In the genomic region with DNA sequence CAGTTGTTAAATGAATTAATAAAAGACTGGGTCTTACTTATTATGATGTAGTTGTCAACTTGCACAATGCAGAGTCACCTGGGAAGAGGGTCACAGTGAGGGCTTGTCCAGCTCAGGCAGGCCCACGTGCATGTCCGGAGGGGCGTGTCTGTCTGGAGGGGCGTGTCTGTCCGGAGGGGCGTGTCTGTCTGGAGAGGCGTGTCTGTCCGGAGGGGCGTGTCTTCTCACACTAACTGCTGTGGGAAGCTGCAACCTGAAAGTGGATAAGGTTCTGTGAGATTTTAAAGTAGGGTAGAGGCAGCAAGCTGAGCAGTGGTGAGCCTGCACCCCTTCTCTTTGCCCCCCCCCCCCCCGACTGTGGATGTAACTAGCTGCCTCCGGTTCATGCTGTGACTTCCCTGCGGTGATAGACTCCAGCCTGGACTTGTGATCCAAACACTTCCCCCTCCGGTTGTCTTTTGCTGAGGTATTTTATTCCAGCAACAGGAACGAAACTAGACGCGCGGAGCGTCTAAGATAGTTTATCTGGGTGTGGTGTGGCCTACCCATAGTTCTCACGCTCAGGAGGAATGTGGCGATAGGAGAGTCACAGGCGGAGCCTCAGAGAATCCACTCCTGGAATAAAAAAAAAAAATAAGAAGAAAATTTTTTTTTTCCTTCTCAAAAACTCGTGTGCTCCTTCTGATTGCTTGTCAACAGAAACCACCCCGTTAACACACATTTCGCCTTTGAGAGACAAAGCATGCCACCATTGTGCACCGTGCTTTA, we compare ENCODE assay signal across 10 mouse cellular contexts. TPM values are rescaled to one million over a fixed set of nuclear protein-coding genes. Genes with fewer than 3 reads are reported as not detected.
DNase-seq lines count a peak whose midpoint lies in the region; ATAC-seq and TF ChIP-seq lines count a peak whose summit lies in the region.
"Had no signal": no experiment of that assay in that cellular context is flagged by ENCODE, and none has a peak within 500 bp of the region (broad histone marks: within the 10 kb centered on the region; RNA-seq: fewer than 3 reads in every experiment).

No protein-coding gene starts in this region.

- H3K4me2 ChIP-seq in kidney, embryonic 16.5 days (replicated peaks; ENCODE audit: low read depth, low read length): no peak overlapping the region

- DNase-seq in kidney, adult 11 months: no peak
- DNase-seq in kidney, postnatal 25 days: peak; percentile 20 to 51
- no peak for DNase-seq in B cell, adult 2 months
- DNase-seq in urinary bladder, postnatal 4 days (ENCODE audit: low spot score in 2 of 2): no peak

- no peak for TF ChIP-seq CTCF in small intestine, adult 2 months (IDR thresholded peaks at IDR 0.05; ENCODE audit: extremely low read depth, insufficient read length, insufficient replicate concordance, low read depth, low read length)

- 63% methylated on average over 25 of the region's 25 CpGs for WGBS in kidney, embryonic 16.5 days
- WGBS in small intestine, adult 2 months: 22% methylated on average over 25 of the region's 25 CpGs

- H3K4me3 ChIP-seq in kidney, embryonic 16.5 days (ENCODE audit: low read length): no peak overlapping the region
- H3K4me3 ChIP-seq in small intestine, adult 2 months (ENCODE audit: low read depth, low read length): peak overlapping the region; percentile 48

- H3K9ac ChIP-seq in kidney, embryonic 16.5 days (replicated peaks; ENCODE audit: low read length): no peak overlapping the region

- peak; percentile 61; the same call in 1 of the 2 replicates for ATAC-seq in kidney, embryonic 16.5 days (ENCODE audit: low FRiP score, low TSS enrichment)
- ATAC-seq in common myeloid progenitor, adult 5-6 weeks (replicated peaks; ENCODE audit: low read depth, poor library complexity, severe bottlenecking): 0 out of 2 replicates have a peak, but pooled peaks have one; percentile 44
- ATAC-seq in CD4-positive, CD25-positive, alpha-beta regulatory T cell, adult 4 months: no peak
- ATAC-seq: hindbrain, postnatal 0 days had no signal

- no peaks in the 10 kb centered on the region for H3K36me3 ChIP-seq in kidney, embryonic 16.5 days (ENCODE audit: insufficient read depth, low read length)
- no peaks in the 10 kb centered on the region for H3K36me3 ChIP-seq in small intestine, adult 2 months (ENCODE audit: control insufficient read depth, insufficient read depth, low read length)

- H3K27me3 ChIP-seq in kidney, embryonic 16.5 days (ENCODE audit: insufficient read depth, low read length): peaks cover 9% of the 10 kb centered on the region
- peaks cover 5% of the 10 kb centered on the region; the same call in 1 of the 2 replicates for H3K27me3 ChIP-seq in small intestine, adult 2 months (ENCODE audit: control insufficient read depth, insufficient read depth, low read length)

- no peaks in the 10 kb centered on the region for H3K4me1 ChIP-seq in kidney, embryonic 16.5 days (ENCODE audit: insufficient read depth, low read length)
- peaks cover 2% of the 10 kb centered on the region; the same call in 1 of the 2 replicates for H3K4me1 ChIP-seq in small intestine, adult 2 months (ENCODE audit: control insufficient read depth, insufficient read depth, insufficient read length, low read length)

- no peak for TF ChIP-seq POLR2A in small intestine, adult 2 months (IDR thresholded peaks at IDR 0.05; ENCODE audit: low read depth, low read length)

- no peak overlapping the region for H3K27ac ChIP-seq in kidney, embryonic 16.5 days (ENCODE audit: low read length)
- no peak overlapping the region; the same call in 1 of the 2 replicates for H3K27ac ChIP-seq in small intestine, adult 2 months (ENCODE audit: insufficient read depth, low read depth, low read length)
- H3K27ac ChIP-seq: hindbrain, postnatal 0 days had no signal

- no peaks in the 10 kb centered on the region for H3K9me3 ChIP-seq in kidney, embryonic 16.5 days (ENCODE audit: low read length)

RNA-seq across cellular contexts. Expression of a gene that starts 4.6 kb away (rescaled TPM):
- polyA plus RNA-seq in kidney, embryonic 16.5 days (2015; fragmentation: Nextera tagmentation; extraction: Ambion mirVana): 33.4 and 33.9 TPM in 2 replicates
- total RNA-seq in common myeloid progenitor, adult 5-6 weeks (2017): 7.6 and 13.8 TPM in 2 replicates
- polyA plus RNA-seq in small intestine, adult 2 months (2012; rRNA removed): 7.3 and 9.7 TPM in 2 replicates
- 1 to 10 TPM; 1.2 to 2.7 TPM for polyA plus RNA-seq in CD4-positive, CD25-positive, alpha-beta regulatory T cell, adult 4 months (2017; shearing (Covaris generic))

RNA-seq across cellular contexts. Expression of a gene that starts 10.3 kb away (rescaled TPM):
- 6.9 and 8.1 TPM in 2 replicates for polyA plus RNA-seq in kidney, embryonic 16.5 days (2015; fragmentation: Nextera tagmentation; extraction: Ambion mirVana)
- not detected in 2 replicates for total RNA-seq in common myeloid progenitor, adult 5-6 weeks (2017)
- 1.4 and 2.1 TPM in 2 replicates for polyA plus RNA-seq in small intestine, adult 2 months (2012; rRNA removed)
- not detected for polyA plus RNA-seq in CD4-positive, CD25-positive, alpha-beta regulatory T cell, adult 4 months (2017; shearing (Covaris generic))
- total RNA-seq: monocyte, adult 5-6 weeks had no signal

Comparison
In these comparisons a context has a peak if more than half of its experiments do, and no peak if none do; other contexts are left out.
1. DNase-seq: peak in kidney, postnatal 25 days (2 of 2); none in kidney, adult 11 months (single experiment), B cell, adult 2 months (0 of 2) and urinary bladder, postnatal 4 days (0 of 2).